Mouse (Mus musculus): Measurements from ENCODE around the gene Dot1l. TPM values are rescaled to one million over a fixed set of nuclear protein-coding genes. Genes with fewer than 3 reads are reported as not detected.
"Not testable (repeated sequence)": the region's sequence is repeated elsewhere in the genome, so short reads cannot be mapped to it uniquely, and the experiment has no call there.

The Dot1l gene
- total and polyA plus RNA-seq, 3 experiments, result 8.7 to 118 (median 105) TPM

GRCm38 (mm10) chr10:80827063-80827869 is 72.3 kb downstream of the Dot1l start:
- H3K4me3 ChIP-seq (ENCODE audit: low read depth, low read length), result peak overlapping the region; percentile 77
- peaks cover 65% of the 10 kb centered on the region for H3K4me1 ChIP-seq (ENCODE audit: insufficient read depth, low read depth, low read length)
- peaks cover 2% of the 10 kb centered on the region for H3K27me3 ChIP-seq (ENCODE audit: insufficient read depth, low read length)
- peaks cover 41% of the 10 kb centered on the region for H3K36me3 ChIP-seq (replicated peaks)
- DNase-seq (ENCODE audit: low spot score) (no peak), ATAC-seq (ENCODE audit: extremely low read depth, insufficient number of reproducible peaks, low FRiP score, poor library complexity, severe bottlenecking) (no peak)
- no peaks in the 10 kb centered on the region for H3K9me3 ChIP-seq (replicated peaks)
- TF ChIP-seq TAL1 (conservative IDR thresholded peaks at IDR 0.05; ENCODE audit: low read depth, low read length) (no peak), CTCF (IDR thresholded peaks at IDR 0.05; ENCODE audit: low read depth, low read length) (no peak), GATA2 (IDR thresholded peaks at IDR 0.05; ENCODE audit: borderline replicate concordance, low read depth, low read length) (no peak), GATA1 (IDR thresholded peaks at IDR 0.05; ENCODE audit: borderline replicate concordance, low read length) (no peak), POLR2AphosphoS5 (IDR thresholded peaks at IDR 0.05; ENCODE audit: insufficient replicate concordance, low read depth, low read length) (no peak)

GRCm38 (mm10) chr10:80827870-80828420 is 72.9 kb downstream of the Dot1l start:
- ATAC-seq (ENCODE audit: extremely low read depth, insufficient number of reproducible peaks, low FRiP score, poor library complexity, severe bottlenecking), result no peak

GRCm38 (mm10) chr10:80828587-80828986 is 73.6 kb downstream of the Dot1l start:
- not testable (repeated sequence) for ATAC-seq (ENCODE audit: extremely low read depth, insufficient number of reproducible peaks, low FRiP score, poor library complexity, severe bottlenecking); H3K27me3 ChIP-seq (ENCODE audit: insufficient read depth, low read length); H3K9me3 ChIP-seq (replicated peaks); DNase-seq (ENCODE audit: low spot score)
- H3K4me3 ChIP-seq (ENCODE audit: low read depth, low read length), result peak overlapping the region; percentile 77; the same call in 1 of the 2 replicates
- H3K4me1 ChIP-seq (ENCODE audit: insufficient read depth, low read depth, low read length), result peaks cover 64% of the 10 kb centered on the region
- H3K36me3 ChIP-seq (replicated peaks), result peaks cover 41% of the 10 kb centered on the region

More at GRCm38 (mm10) chr10:80827870-80828420, 72.9 kb downstream of the Dot1l start:
- H3K36me3 ChIP-seq (replicated peaks), result peaks cover 41% of the 10 kb centered on the region
- peaks cover 64% of the 10 kb centered on the region for H3K4me1 ChIP-seq (ENCODE audit: insufficient read depth, low read depth, low read length)
- no peak for TF ChIP-seq TAL1 (conservative IDR thresholded peaks at IDR 0.05; ENCODE audit: low read depth, low read length)
- TF ChIP-seq GATA2 (IDR thresholded peaks at IDR 0.05; ENCODE audit: borderline replicate concordance, low read depth, low read length), result no peak
- H3K4me3 ChIP-seq (ENCODE audit: low read depth, low read length), result peak overlapping the region; percentile 77
- peaks cover 4% of the 10 kb centered on the region for H3K27me3 ChIP-seq (ENCODE audit: insufficient read depth, low read length)
- no peak for DNase-seq (ENCODE audit: low spot score)
- H3K9me3 ChIP-seq (replicated peaks), result no peaks in the 10 kb centered on the region

- Histone ChIP-seq H3K4me3 (ENCODE audit: low read depth, low read length) (no peak overlapping the region), H3K9me3 (replicated peaks) (peaks cover 5% of the 10 kb centered on the region), H3K4me1 (ENCODE audit: insufficient read depth, low read depth, low read length) (peaks cover 57% of the 10 kb centered on the region), H3K27me3 (ENCODE audit: insufficient read depth, low read length) (peaks cover 15% of the 10 kb centered on the region), H3K36me3 (replicated peaks) (peaks cover 41% of the 10 kb centered on the region)
- no peak for TF ChIP-seq GATA2 (IDR thresholded peaks at IDR 0.05; ENCODE audit: borderline replicate concordance, low read depth, low read length)
- TF ChIP-seq CTCF (IDR thresholded peaks at IDR 0.05; ENCODE audit: low read depth, low read length), result no peak
- no peak for TF ChIP-seq TAL1 (conservative IDR thresholded peaks at IDR 0.05; ENCODE audit: low read depth, low read length)
- no peak for TF ChIP-seq GATA1 (IDR thresholded peaks at IDR 0.05; ENCODE audit: borderline replicate concordance, low read length)
- no peak for TF ChIP-seq POLR2AphosphoS5 (IDR thresholded peaks at IDR 0.05; ENCODE audit: insufficient replicate concordance, low read depth, low read length)
- ATAC-seq (ENCODE audit: extremely low read depth, insufficient number of reproducible peaks, low FRiP score, poor library complexity, severe bottlenecking) (no peak), DNase-seq (ENCODE audit: low spot score) (no peak)
Observed at GRCm38 (mm10) chr10:80829359-80830278, 74.6 kb downstream of the Dot1l start.

GRCm38 (mm10) chr10:80831136-80831535 is 76.1 kb downstream of the Dot1l start:
- Histone ChIP-seq H3K4me1 (ENCODE audit: insufficient read depth, low read depth, low read length) (peaks cover 55% of the 10 kb centered on the region), H3K9me3 (replicated peaks) (peaks cover 18% of the 10 kb centered on the region), H3K4me3 (ENCODE audit: low read depth, low read length) (no peak overlapping the region), H3K27me3 (ENCODE audit: insufficient read depth, low read length) (peaks cover 30% of the 10 kb centered on the region), H3K36me3 (replicated peaks) (peaks cover 41% of the 10 kb centered on the region)
- peak; percentile 54 for DNase-seq (ENCODE audit: low spot score)
- TF ChIP-seq TAL1 (conservative IDR thresholded peaks at IDR 0.05; ENCODE audit: low read depth, low read length), result no peak
- no peak for TF ChIP-seq GATA2 (IDR thresholded peaks at IDR 0.05; ENCODE audit: borderline replicate concordance, low read depth, low read length)
- TF ChIP-seq POLR2AphosphoS5 (IDR thresholded peaks at IDR 0.05; ENCODE audit: insufficient replicate concordance, low read depth, low read length), result no peak
- ATAC-seq (ENCODE audit: extremely low read depth, insufficient number of reproducible peaks, low FRiP score, poor library complexity, severe bottlenecking), result no peak; the same call in 1 of the 2 replicates

GRCm38 (mm10) chr10:80832818-80833217 is 77.8 kb downstream of the Dot1l start:
- Histone ChIP-seq H3K4me1 (ENCODE audit: insufficient read depth, low read depth, low read length) (peaks cover 58% of the 10 kb centered on the region), H3K4me3 (ENCODE audit: low read depth, low read length) (no peak overlapping the region), H3K9me3 (replicated peaks) (peaks cover 18% of the 10 kb centered on the region), H3K27me3 (ENCODE audit: insufficient read depth, low read length) (peaks cover 47% of the 10 kb centered on the region), H3K36me3 (replicated peaks) (peaks cover 37% of the 10 kb centered on the region)
- TF ChIP-seq GATA2 (IDR thresholded peaks at IDR 0.05; ENCODE audit: borderline replicate concordance, low read depth, low read length) (no peak), CTCF (IDR thresholded peaks at IDR 0.05; ENCODE audit: low read depth, low read length) (no peak), TAL1 (conservative IDR thresholded peaks at IDR 0.05; ENCODE audit: low read depth, low read length) (no peak), POLR2AphosphoS5 (IDR thresholded peaks at IDR 0.05; ENCODE audit: insufficient replicate concordance, low read depth, low read length) (no peak)
- no peak for ATAC-seq (ENCODE audit: extremely low read depth, insufficient number of reproducible peaks, low FRiP score, poor library complexity, severe bottlenecking)
- no peak for DNase-seq (ENCODE audit: low spot score)

Measured in G1E (cell line).